Mouse (Mus musculus) small intestine, adult 2 months (tissue): ENCODE measurements around the gene Rnf167.

Experiments used
- CTCF ChIP-seq: fragments of 200-500 bp; IDR thresholded peaks from 2 replicates; pipeline ENCODE4 v1.5.1; 2012; ENCODE audit warnings: low read depth, mild to moderate bottlenecking, control low read depth, inconsistent platforms, low read length, moderate library complexity, mixed read lengths; ENCODE audit not compliant: insufficient replicate concordance, insufficient read length; ENCODE audit errors: extremely low read depth
- POLR2A ChIP-seq: fragments of 200-500 bp; IDR thresholded peaks from 2 replicates; pipeline ENCODE4 v1.6.1; 2012; ENCODE audit warnings: low read depth, mild to moderate bottlenecking, control low read depth, inconsistent platforms, low read length, moderate library complexity

DNA sequence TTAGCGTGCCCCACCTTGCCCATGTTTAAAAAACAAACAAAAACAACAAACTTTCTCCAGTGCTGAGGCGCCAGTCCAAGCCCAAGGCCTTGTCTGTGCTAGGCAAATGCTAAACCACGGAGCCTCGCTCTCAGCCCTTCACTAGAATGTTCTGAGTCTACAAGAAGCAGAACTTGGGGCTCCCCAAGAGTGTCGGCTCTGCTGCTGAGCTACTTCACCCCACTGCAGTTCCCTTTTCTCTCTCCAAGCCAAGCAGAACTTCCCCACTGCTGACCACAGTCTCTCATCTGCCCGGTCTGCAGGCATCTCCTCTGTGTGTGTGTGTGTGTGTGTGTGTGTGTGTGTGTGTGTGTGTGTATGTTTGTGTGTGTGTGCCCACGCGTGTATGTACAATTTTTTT, 32.9 kb downstream of the Rnf167 start:
- TF ChIP-seq CTCF (no peak), POLR2A (no peak)
